Mouse (Mus musculus) embryonic fibroblast, embryonic 13.5 days (primary cell): ENCODE results near the gene Pdpr. TPM values are rescaled to one million over a fixed set of nuclear protein-coding genes. Genes with fewer than 3 reads are reported as not detected.
A peak's percentile ranks its signal among the peaks of the same experiment; 100 is the strongest.

ENCODE experiments used
- H3K27ac ChIP-seq: 2 replicates; pipeline ENCODE4 v1.5.1; 2012; ENCODE audit warnings: low read length, control low read depth, inconsistent platforms; ENCODE audit not compliant: insufficient read depth
- H3K4me1 ChIP-seq: 2 replicates; pipeline ENCODE4 v1.6.1; 2011; ENCODE audit warnings: low read length; ENCODE audit not compliant: control insufficient read depth, insufficient read depth
- H3K4me3 ChIP-seq: 2 replicates; pipeline ENCODE4 v1.5.1; 2011; ENCODE audit warnings: mild to moderate bottlenecking, control low read depth, low read length; ENCODE audit not compliant: insufficient read depth
- CTCF ChIP-seq: IDR thresholded peaks from 2 replicates; pipeline ENCODE4 v1.5.1; 2011; ENCODE audit warnings: mild to moderate bottlenecking, control low read depth, low read length, moderate library complexity, borderline replicate concordance; ENCODE audit not compliant: insufficient read depth
- POLR2A ChIP-seq: IDR thresholded peaks from 2 replicates; pipeline ENCODE4 v1.6.1; 2011; ENCODE audit warnings: low read depth, mild to moderate bottlenecking, control low read depth, low read length, moderate library complexity
- polyA plus RNA-seq: library from polyadenylated mRNA; stranded (reverse); fragments of >200 nt; gene quantifications from 2 replicates; pipeline ENCODE4 v1.2.4, GENCODE M21; 2011; ENCODE audit warnings: low read depth; ENCODE audit not compliant: missing spikeins, insufficient read length

Gene Pdpr
- polyA plus RNA-seq: 15.1 and 18.5 TPM in 2 replicates

DNA sequence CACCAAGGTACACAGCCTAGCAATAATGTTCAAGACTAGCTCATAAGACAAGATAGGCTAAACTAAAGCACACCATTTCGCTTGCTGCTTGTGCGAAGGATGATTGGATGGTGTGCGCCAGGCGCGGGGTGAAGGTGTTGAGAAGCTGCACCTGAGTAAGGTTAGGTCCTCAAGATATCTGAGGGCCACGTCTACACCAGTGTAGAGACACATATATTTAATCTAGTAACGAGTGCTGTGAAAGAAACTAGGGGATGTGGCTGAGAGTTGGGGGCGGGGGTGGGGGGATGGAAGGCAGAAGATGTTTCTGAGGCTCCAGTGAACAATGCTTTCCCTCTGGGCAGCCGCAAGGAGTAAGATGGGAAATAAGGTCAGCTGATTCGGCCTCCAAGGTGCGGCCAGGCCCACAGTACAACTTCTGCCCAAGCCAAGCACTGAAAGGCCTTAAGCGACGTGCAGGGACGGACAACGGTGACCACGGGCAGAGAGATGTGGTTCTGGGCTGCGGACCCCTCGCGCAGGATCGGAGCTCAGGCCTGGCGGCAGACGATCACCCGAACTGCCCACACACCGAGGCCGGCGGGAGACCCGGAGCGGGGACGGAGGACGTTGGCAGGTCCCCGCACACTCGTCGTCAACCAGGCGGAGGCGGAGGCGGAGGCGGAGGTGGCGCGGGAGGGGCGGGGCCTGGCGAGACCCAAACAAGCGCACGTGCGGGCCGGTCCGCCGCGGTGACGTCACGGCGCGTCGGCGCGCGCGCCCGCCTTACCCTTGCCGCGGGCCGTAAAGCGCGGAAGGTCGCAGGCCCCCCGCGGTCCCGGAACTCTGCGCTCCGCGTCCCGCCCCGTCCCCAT, at the start of gene Pdpr:
Pdpr (plus strand) TSS at position 766 of the 854 bp plus-strand sequence.
- Histone ChIP-seq H3K4me1 (peaks cover 3% of the 10 kb centered on the region; the same call in 1 of the 2 replicates), H3K27ac (no peak within 1 kb of the TSS), H3K4me3 (peak within 1 kb of the TSS; percentile 93)
- TF ChIP-seq CTCF (no peak), POLR2A (peak; percentile 40)

DNA sequence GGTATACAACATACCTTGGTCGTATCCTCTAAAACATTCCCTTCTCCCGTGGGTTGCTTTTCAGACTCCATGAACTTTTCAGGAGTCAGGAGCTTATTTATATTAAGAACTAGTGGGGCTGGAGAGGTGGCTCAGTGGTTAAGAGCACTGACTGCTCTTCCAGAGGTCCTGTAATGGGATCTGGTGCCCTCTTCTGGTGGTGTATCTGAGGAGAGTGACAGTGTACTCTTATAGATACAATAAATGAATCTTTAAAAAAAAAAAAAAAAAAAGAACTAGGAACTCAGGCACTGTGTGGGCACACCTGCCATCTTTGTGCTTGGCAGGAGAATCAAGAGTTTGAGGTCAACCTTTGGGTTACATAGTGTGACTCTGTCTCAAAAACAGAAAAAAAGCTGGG, 45.7 kb upstream of the Pdpr start:
- H3K27ac ChIP-seq: no peak overlapping the region
- no peaks in the 10 kb centered on the region for H3K4me1 ChIP-seq
- TF ChIP-seq CTCF (no peak), POLR2A (no peak)
- no peak overlapping the region for H3K4me3 ChIP-seq

DNA sequence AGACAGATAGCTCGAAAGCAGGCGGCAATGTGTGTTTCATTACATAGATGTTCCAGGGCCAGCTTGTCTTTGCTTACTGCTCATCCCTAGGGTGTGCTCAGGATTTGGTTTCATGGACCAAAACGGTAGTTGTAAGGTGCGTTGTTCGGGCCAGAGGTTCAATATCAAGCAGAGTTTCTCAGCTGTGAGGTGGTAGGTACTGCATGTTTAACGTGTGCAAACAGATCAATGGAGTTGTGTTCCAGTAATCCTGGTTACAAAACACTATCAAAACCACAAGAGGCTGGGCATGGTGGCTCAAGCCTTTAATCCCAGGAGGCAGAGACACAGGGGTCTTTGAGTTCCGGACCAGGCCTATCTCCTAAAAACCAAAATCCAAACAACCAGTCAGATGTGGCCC, 45.3 kb upstream of the Pdpr start:
- no peak for TF ChIP-seq CTCF
- TF ChIP-seq POLR2A: no peak
- Histone ChIP-seq H3K4me1 (no peaks in the 10 kb centered on the region), H3K4me3 (no peak overlapping the region), H3K27ac (no peak overlapping the region)

DNA sequence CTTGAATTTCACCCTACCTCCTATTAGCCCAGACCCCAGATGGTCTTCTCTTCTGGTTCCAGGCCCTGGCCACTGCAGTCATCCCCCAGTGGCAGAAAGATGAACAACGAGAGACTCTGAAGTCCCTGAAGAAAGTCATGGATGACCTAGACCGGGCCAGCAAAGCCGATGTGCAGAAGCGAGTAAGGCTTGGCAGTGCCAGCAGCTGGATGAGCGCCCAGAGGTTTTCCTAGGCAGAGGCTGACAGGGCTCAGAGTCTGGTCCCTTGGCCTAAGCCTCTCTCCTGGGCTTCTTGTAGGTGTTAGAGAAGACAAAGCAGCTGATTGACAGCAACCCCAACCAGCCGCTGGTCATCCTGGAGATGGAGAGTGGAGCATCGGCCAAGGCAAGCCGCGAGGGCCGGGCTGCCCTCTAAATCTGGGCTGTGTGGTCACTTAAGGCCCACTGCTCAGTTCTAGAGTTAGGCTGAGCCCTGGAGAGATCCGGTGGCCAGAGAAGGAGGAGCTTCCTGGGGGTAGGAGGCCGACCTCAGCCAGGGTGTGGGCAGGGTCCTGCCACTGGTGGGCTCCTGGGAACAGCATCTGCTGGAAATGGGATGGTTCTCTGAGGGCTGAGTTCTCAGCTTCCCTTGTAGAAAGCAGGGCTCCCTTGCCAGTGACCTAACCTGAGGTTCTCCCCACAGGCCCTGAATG, 40.5 kb upstream of the Pdpr start:
- TF ChIP-seq CTCF (no peak), POLR2A (no peak)
- Histone ChIP-seq H3K27ac (no peak overlapping the region), H3K4me3 (no peak overlapping the region), H3K4me1 (peaks cover 11% of the 10 kb centered on the region)

DNA sequence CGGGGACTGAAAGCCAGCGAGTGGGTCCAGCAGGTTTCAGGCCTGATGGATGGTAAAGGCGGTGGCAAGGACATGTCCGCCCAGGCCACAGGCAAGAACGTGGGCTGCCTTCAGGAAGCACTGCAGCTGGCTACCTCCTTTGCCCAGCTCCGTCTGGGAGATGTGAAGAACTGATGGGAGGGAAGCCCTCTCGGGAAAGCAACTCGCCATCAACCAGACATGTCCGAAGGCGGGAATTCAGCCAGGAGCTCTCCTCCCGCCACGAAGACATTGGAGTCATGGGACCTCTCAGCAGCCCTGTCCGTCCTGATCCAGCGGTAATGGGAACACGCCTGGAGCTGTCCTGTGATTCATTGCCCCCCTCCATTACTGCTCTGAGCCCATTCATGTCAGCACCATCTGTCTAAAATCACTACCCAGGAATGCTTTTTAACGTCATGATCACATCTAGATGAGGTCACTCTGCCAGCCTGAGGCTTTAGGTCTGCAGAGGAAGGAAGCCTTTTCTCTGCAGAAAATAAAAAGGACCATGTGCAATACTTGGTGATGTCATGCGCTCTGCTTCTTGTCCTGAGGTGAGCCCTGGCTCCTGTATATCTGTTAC, 39.3 kb upstream of the Pdpr start:
- Histone ChIP-seq H3K4me3 (no peak overlapping the region), H3K27ac (peak overlapping the region; percentile 21; the same call in 1 of the 2 replicates), H3K4me1 (peaks cover 13% of the 10 kb centered on the region)
- TF ChIP-seq POLR2A (no peak), CTCF (no peak)

DNA sequence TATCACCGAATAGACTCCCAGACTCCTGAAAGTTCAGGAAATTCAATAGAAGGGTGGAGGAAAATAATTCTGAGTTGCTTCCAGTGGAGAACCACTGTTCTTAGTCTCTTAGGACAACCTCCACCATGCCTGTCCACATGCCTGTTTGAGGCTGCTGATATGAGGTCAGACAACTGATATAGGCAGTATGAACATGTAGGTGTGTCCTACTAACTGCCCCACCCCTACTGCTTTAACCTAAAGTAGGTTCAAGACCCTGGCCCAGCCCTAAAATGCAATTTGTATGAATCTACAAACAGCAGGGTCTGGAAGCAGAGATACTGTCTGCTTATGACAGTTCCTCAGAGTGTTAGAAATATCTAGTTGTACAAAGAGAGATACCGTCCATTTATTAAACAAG, 38.8 kb upstream of the Pdpr start:
- H3K4me1 ChIP-seq: peaks cover 13% of the 10 kb centered on the region
- no peak overlapping the region; the same call in 1 of the 2 replicates for H3K4me3 ChIP-seq
- H3K27ac ChIP-seq: no peak overlapping the region
- TF ChIP-seq POLR2A (no peak), CTCF (no peak)

DNA sequence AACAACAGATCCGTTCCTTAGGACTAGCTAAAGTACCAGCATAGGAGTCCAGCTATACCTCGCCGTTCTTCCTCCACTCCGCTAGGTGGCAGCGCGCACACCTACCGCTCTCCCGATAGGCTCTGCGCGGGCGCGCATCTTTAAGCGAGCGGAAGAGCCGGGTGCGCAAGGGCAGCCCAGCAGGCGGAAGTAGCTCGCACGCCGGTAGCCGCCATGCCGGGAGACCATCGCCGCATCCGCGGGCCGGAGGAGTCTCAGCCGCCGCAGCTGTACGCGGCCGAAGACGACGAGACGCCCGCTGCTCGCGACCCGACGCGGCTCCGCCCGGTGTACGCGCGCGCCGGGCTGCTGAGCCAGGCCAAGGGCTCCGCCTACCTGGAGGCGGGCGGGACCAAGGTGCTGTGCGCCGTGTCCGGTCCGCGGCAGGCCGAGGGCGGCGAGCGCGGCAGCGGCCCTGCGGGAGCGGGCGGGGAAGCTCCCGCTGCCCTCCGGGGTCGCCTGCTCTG, 38.2 kb upstream of the Pdpr start, which contains the start of gene Exosc6:
Exosc6 (plus strand) TSS at position 182 of the 506 bp plus-strand sequence.
- H3K27ac ChIP-seq: peak within 1 kb of the TSS; percentile 81
- H3K4me3 ChIP-seq: peak within 1 kb of the TSS; percentile 58
- peaks cover 13% of the 10 kb centered on the region for H3K4me1 ChIP-seq
- TF ChIP-seq CTCF (peak; percentile 89; the same call in 1 of the 2 replicates), POLR2A (peak; percentile 51; the same call in 1 of the 2 replicates)

DNA sequence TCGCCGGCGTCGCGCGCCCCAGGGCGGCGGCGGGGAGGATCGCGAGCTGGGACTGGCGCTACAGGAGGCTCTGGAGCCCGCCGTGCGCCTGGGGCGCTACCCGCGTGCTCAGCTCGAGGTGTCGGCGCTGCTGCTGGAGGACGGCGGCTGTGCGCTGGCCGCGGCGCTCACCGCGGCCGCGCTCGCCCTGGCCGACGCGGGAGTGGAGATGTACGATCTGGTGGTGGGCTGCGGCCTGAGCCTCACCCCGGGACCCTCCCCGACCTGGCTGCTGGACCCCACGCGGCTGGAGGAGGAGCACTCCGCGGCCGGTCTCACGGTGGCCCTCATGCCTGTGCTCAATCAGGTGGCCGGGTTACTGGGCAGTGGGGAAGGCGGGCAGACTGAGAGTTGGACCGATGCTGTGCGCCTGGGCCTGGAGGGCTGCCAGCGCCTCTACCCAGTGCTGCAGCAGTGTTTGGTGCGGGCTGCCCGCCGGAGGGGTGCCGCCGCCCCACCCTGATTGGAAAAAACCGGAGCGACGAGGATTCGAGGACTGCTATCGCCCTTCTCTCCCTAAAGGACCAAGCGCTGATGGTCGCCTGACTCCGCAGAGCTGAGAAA, 37.6 kb upstream of the Pdpr start:
- Histone ChIP-seq H3K27ac (peak overlapping the region; percentile 81), H3K4me3 (peak overlapping the region; percentile 58), H3K4me1 (peaks cover 13% of the 10 kb centered on the region)
- TF ChIP-seq POLR2A (no peak), CTCF (no peak)
